Mouse (Mus musculus): Measurements from ENCODE around the gene Lrtm1. TPM values are rescaled to one million over a fixed set of nuclear protein-coding genes. Genes with fewer than 3 reads are reported as not detected.

Gene Lrtm1
- 11.8 TPM for polyA plus RNA-seq (2014; fragmentation: Illumina TruSeq; extraction: RNeasy Lipid Tissue Mini Kit (QIAGEN cat#74804); ENCODE audit: low read depth, low replicate concordance)

DNA sequence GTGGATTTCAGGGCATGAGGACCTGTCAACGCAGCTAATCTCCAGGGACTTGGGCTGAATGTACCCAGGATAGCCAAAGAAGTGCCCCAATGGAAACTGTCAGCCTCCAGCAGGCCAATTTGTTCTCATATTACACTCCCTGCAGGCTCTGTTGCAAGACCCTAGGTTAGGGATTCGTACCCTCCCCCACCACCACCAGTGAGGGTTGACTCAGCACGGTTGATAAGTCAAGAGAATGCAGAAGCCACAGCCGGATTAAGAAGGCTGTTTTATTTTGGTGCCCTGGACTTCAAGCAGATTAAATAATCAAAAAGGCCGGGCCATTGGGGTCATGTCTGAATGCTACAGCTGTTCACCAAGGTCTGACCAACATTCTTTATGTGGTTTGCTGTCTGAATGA, at the start of gene Lrtm1:
TSS of gene Lrtm1 (plus strand) at position 326 of the 400 bp plus-strand sequence.

All from liver, adult 10 weeks (tissue).